Mouse (Mus musculus) brain, embryonic 14.5 days (tissue): ENCODE measurements around the gene Pcsk4.

Source experiments
- CTCF ChIP-seq: fragments of 200-500 bp; IDR thresholded peaks from 2 replicates; pipeline ENCODE4 v1.5.1; 2012; ENCODE audit warnings: inconsistent platforms, mild to moderate bottlenecking, moderate library complexity, borderline replicate concordance; ENCODE audit not compliant: insufficient read depth, insufficient read length; ENCODE audit errors: extremely low read depth
- POLR2A ChIP-seq: fragments of 200-500 bp; IDR thresholded peaks from 2 replicates; pipeline ENCODE4 v1.6.1; 2012; ENCODE audit warnings: mild to moderate bottlenecking, inconsistent platforms, borderline replicate concordance; ENCODE audit not compliant: poor library complexity, insufficient read depth, insufficient read length, severe bottlenecking; ENCODE audit errors: extremely low read depth

GRCm38 (mm10) chr10:80302471-80302881 is 26.8 kb downstream of the Pcsk4 start:
- no peak for TF ChIP-seq POLR2A
- TF ChIP-seq CTCF: no peak
